Mouse (Mus musculus) G1E (cell line): ENCODE measurements around the gene 1700014D04Rik. TPM values are rescaled to one million over a fixed set of nuclear protein-coding genes. Genes with fewer than 3 reads are reported as not detected.
"Not testable (repeated sequence)": the region's sequence is repeated elsewhere in the genome, so short reads cannot be mapped to it uniquely, and the experiment has no call there.

Experiments
- ATAC-seq: 2 replicates; pipeline ENCODE4 v1.8.0; 2016; ENCODE audit warnings: mild to moderate bottlenecking; ENCODE audit not compliant: insufficient number of reproducible peaks, poor library complexity, low FRiP score, severe bottlenecking; ENCODE audit errors: extremely low read depth
- DNase-seq: peaks from one replicate; pipeline ENCODE4 v3.0.0; 2012; ENCODE audit warnings: low spot score
- H3K27me3 ChIP-seq: 2 replicates; pipeline ENCODE4 v1.6.1; 2012; ENCODE audit warnings: mild to moderate bottlenecking, low read length, inconsistent platforms; ENCODE audit not compliant: insufficient read depth
- H3K36me3 ChIP-seq: replicated peaks from 2 replicates; pipeline ENCODE3; 2012; ENCODE audit warnings: mild to moderate bottlenecking, inconsistent platforms
- H3K4me1 ChIP-seq: 2 replicates; pipeline ENCODE4 v1.6.1; 2012; ENCODE audit warnings: low read depth, low read length, inconsistent platforms, mixed read lengths; ENCODE audit not compliant: insufficient read depth
- H3K4me3 ChIP-seq: 2 replicates; pipeline ENCODE4 v1.5.1; 2012; ENCODE audit warnings: low read depth, mild to moderate bottlenecking, inconsistent platforms, low read length, moderate library complexity, mixed read lengths
- H3K9me3 ChIP-seq: replicated peaks from 2 replicates; pipeline ENCODE4 v1.6.1; 2012; ENCODE audit warnings: inconsistent platforms
- CTCF ChIP-seq: IDR thresholded peaks from 2 replicates; pipeline ENCODE4 v1.5.1; 2012; ENCODE audit warnings: low read depth, low read length, inconsistent platforms, mixed read lengths
- GATA1 ChIP-seq: IDR thresholded peaks from 2 replicates; pipeline ENCODE4 v1.6.1; 2012; ENCODE audit warnings: borderline replicate concordance, low read length, inconsistent platforms, mixed read lengths
- GATA2 ChIP-seq: IDR thresholded peaks from 2 replicates; pipeline ENCODE4 v1.6.1; 2012; ENCODE audit warnings: low read depth, low read length, inconsistent platforms, borderline replicate concordance
- POLR2AphosphoS5 ChIP-seq: IDR thresholded peaks from 2 replicates; pipeline ENCODE4 v1.6.1; 2012; ENCODE audit warnings: low read depth, low read length, inconsistent platforms; ENCODE audit not compliant: insufficient replicate concordance
- TAL1 ChIP-seq: conservative IDR thresholded peaks from 2 replicates; pipeline ENCODE4 v1.6.1; 2012; ENCODE audit warnings: low read depth, low read length, inconsistent platforms, mixed read lengths
- polyA plus RNA-seq: library from polyadenylated mRNA; stranded (reverse); fragments of >175 nt; gene quantifications from 2 replicates; pipeline ENCODE4 v1.2.3, GENCODE M21; 2012
- total RNA-seq, 2 experiments: library from RNA; stranded (forward) in 1 of 2; stranded (reverse) in 1 of 2; fragments of 200-1000 nt in 1 of 2; fragments of >200 nt in 1 of 2; fragmentation: Nextera tagmentation in 1 of 2; gene quantifications; 2 replicates each; pipeline ENCODE4 v1.2.3; 2014 to 2017

1700014D04Rik gene
- total and polyA plus RNA-seq, 3 experiments, result 0.11 TPM; not detected in 2

DNA sequence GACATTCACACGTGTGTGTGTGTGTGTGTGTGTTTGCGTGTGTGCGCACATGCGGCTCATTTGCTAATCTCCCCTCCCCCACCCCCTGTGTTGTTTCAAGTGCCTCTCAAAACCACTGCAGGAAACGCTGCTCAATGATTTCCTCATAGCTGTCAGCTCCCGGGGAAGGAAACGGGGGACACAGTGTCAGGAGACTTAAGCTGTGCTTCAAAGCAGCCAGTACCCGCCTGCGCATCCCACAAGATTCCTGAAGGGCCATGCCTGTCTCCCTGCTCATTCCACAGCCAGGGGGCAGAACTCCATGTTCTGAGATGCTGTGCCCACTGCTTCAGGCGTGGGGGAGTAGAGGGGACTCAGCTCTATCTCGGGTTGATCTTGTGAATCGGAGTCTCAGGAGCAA lies 42.0 kb downstream of the 1700014D04Rik start:
- no peak for TF ChIP-seq GATA2
- TF ChIP-seq GATA1, result no peak
- TF ChIP-seq TAL1, result no peak
- TF ChIP-seq POLR2AphosphoS5, result no peak
- no peak for TF ChIP-seq CTCF
- Histone ChIP-seq H3K9me3 (no peaks in the 10 kb centered on the region), H3K27me3 (peaks cover 44% of the 10 kb centered on the region), H3K4me3 (no peak overlapping the region), H3K4me1 (peaks cover 15% of the 10 kb centered on the region), H3K36me3 (no peaks in the 10 kb centered on the region)
- ATAC-seq, result no peak
- no peak for DNase-seq

DNA sequence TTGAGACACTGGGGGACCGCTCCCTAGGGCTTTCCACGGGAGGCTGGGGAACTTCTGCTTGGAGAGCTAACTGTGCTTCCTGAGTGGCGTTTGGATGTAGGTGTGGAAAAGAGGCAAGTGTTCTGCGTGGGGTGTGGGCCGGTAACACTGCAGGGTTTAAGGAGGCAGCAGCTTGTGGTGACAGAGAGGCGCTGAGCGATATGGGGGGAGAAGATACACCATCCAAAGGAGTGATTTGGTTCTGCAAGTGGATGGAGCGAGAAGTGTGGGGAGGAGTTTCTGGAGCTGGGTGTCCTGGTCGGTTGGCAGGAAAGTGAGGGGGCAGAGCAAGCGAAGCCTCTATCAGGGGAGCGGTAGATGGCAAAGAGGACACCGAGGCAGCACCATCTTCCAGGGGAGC lies 43.0 kb downstream of the 1700014D04Rik start:
- TF ChIP-seq GATA1 (no peak), GATA2 (no peak), TAL1 (no peak)
- peaks cover 50% of the 10 kb centered on the region for H3K27me3 ChIP-seq
- no peak for ATAC-seq
- peaks cover 15% of the 10 kb centered on the region for H3K4me1 ChIP-seq
- no peak for DNase-seq
- no peak overlapping the region for H3K4me3 ChIP-seq
- H3K9me3 ChIP-seq, result no peaks in the 10 kb centered on the region
- H3K36me3 ChIP-seq, result no peaks in the 10 kb centered on the region

DNA sequence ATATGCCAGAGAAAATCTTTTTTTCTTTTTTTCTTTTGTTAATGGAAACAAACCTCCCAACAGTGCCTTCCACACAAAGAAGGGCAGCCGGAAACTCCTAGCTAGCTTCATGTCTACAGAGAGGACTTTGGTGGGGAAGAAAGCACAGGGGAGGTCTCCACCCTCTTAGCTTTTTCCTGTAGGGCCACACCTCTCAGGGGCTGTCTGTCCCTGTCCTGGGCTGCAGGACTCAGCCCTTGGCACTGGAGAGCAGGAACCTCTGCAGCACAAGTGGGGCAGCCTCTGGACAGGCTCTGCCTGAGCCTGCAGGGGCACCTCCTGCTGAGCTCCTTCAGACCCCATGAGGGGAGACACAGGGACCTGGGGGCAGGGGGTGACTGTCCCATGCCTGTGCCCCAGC lies 46.4 kb downstream of the 1700014D04Rik start:
- Histone ChIP-seq H3K27me3 (peaks cover 61% of the 10 kb centered on the region), H3K4me1 (peaks cover 15% of the 10 kb centered on the region)
- not testable (repeated sequence) for H3K4me3 ChIP-seq, DNase-seq, ATAC-seq, H3K9me3 ChIP-seq, H3K36me3 ChIP-seq

DNA sequence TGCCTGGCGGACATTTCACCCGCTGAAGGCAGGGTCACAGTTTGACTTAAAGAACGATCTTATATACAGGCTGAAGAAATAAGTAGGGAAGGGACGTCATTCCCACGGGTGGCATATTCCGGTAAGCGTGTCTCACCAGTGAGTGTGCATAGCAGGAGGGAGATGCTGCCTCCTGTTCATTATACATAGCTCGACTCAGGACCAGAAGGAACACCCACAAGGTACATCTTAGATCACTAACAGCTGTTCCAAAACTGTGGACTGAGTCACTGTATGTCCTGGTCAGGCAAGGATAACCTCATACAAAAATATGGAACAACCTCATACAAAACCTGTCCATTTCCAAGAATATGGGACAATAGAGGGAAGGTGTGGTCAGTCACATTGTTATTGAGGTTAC lies 47.4 kb downstream of the 1700014D04Rik start:
- peaks cover 51% of the 10 kb centered on the region for H3K27me3 ChIP-seq
- no peaks in the 10 kb centered on the region for H3K9me3 ChIP-seq
- peaks cover 6% of the 10 kb centered on the region; the same call in 1 of the 2 replicates for H3K4me1 ChIP-seq
- no peak for ATAC-seq
- TF ChIP-seq GATA2 (no peak), GATA1 (no peak), CTCF (no peak), TAL1 (no peak), POLR2AphosphoS5 (no peak)
- no peak for DNase-seq
- no peak overlapping the region for H3K4me3 ChIP-seq
- H3K36me3 ChIP-seq, result no peaks in the 10 kb centered on the region

DNA sequence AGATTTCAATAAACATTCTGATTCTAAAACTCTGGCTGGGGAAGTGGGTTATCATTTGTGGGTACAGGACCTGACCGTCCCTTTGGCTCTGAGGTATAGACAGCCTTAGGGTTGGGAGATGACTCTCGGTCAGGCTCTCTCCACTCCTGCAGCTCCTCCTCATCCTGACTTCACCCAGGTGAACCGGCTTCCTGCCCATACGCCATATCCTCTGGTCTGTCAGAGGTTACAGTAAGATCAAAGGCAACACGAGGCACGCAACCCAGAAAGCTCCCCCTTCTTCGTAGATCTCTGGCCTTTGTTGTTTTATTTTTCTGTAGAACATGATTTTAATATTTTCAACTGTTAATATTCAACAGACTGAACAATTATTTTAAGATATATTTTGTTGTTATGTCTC lies 50.8 kb downstream of the 1700014D04Rik start:
- H3K36me3 ChIP-seq, result no peaks in the 10 kb centered on the region
- H3K9me3 ChIP-seq, result peaks cover 5% of the 10 kb centered on the region
- H3K4me3 ChIP-seq, result no peak overlapping the region
- TF ChIP-seq TAL1, result no peak
- no peak for TF ChIP-seq POLR2AphosphoS5
- no peak for TF ChIP-seq GATA1
- no peak for TF ChIP-seq GATA2
- peaks cover 32% of the 10 kb centered on the region for H3K27me3 ChIP-seq
- ATAC-seq (no peak), DNase-seq (no peak)
- peaks cover 7% of the 10 kb centered on the region; the same call in 1 of the 2 replicates for H3K4me1 ChIP-seq

DNA sequence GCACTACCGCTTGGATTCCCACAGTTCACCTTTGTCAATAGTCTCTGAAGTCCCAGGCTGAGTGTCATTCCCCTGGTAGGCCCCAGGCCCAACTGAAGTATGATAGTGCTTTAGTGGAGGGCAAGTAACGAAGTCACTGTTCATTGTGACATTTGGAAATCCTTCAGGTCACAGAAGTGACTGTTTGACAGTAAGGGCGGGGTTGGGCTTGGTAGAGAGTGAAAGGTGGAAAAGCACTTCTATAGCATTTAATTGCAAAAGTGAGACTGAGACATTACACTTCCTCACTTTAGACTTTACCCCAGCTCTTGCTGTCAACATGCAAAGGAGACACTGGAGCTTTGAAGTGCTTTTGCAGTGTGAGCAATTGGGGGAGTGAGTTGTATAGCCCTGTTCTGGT lies 52.5 kb downstream of the 1700014D04Rik start, which contains the start of gene 4921517D22Rik:
Gene 4921517D22Rik, minus strand, starts transcription at position 101 of the 400 bp plus-strand sequence.
- peaks cover 31% of the 10 kb centered on the region for H3K27me3 ChIP-seq
- H3K4me1 ChIP-seq, result peaks cover 7% of the 10 kb centered on the region; the same call in 1 of the 2 replicates
- ATAC-seq (no peak), DNase-seq (no peak)
- no peak within 1 kb of the TSS for H3K4me3 ChIP-seq
- TF ChIP-seq TAL1, result no peak
- TF ChIP-seq GATA1, result no peak
- TF ChIP-seq GATA2, result no peak
- no peak for TF ChIP-seq CTCF
- TF ChIP-seq POLR2AphosphoS5, result no peak
- H3K36me3 ChIP-seq, result no peaks in the 10 kb centered on the region
- H3K9me3 ChIP-seq, result peaks cover 5% of the 10 kb centered on the region

DNA sequence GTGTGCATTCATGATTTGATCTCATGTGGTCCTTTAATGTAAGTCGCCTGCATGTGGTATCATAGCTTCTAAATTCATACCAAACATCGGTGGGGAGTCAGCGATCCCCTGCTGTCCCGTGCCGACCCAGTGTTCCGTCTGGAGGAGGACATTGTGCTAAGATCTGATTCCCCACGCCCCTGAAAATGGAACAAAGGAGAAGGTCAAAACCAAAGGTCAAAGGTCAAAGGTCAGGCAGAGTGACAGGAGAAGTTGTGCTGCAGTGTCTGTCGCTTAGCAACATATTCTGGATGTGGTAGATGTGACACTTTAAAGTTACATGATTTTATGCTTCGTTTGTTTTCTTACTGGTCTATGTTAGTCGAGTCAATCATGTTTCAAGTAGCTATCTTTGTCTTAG lies 55.1 kb downstream of the 1700014D04Rik start:
- Histone ChIP-seq H3K27me3 (peaks cover 16% of the 10 kb centered on the region), H3K4me1 (0 out of 2 replicates have a peak, but pooled peaks cover 7% of the 10 kb centered on the region), H3K4me3 (no peak overlapping the region), H3K9me3 (peaks cover 5% of the 10 kb centered on the region), H3K36me3 (no peaks in the 10 kb centered on the region)
- DNase-seq (no peak), ATAC-seq (no peak)
- TF ChIP-seq TAL1, result no peak
- no peak for TF ChIP-seq GATA2
- no peak for TF ChIP-seq GATA1
- no peak for TF ChIP-seq CTCF
- no peak for TF ChIP-seq POLR2AphosphoS5

Other genes starting within 250 kb of the 1700014D04Rik start
- 118 and 147 TPM in 2 replicates for gene Agtpbp1, start 161.5 kb downstream of the 1700014D04Rik start, total RNA-seq (2014; fragmentation: Nextera tagmentation)
- 62.0 and 73.3 TPM in 2 replicates for gene Agtpbp1, start 161.5 kb downstream of the 1700014D04Rik start, total RNA-seq (2017)
- 6.0 and 6.1 TPM in 2 replicates for gene Agtpbp1, start 161.5 kb downstream of the 1700014D04Rik start, polyA plus RNA-seq
- 63.7 and 71.9 TPM in 2 replicates for gene Naa35, start 161.5 kb downstream of the 1700014D04Rik start, total RNA-seq (2014; fragmentation: Nextera tagmentation)
- gene Naa35, start 161.5 kb downstream of the 1700014D04Rik start, total RNA-seq (2017), result 29.5 and 31.0 TPM in 2 replicates
- 8.4 and 8.5 TPM in 2 replicates for gene Naa35, start 161.5 kb downstream of the 1700014D04Rik start, polyA plus RNA-seq
- 126 and 146 TPM in 2 replicates for gene Golm1, start 70.9 kb downstream of the 1700014D04Rik start, total RNA-seq (2014; fragmentation: Nextera tagmentation)
- 134 and 139 TPM in 2 replicates for gene Golm1, start 70.9 kb downstream of the 1700014D04Rik start, total RNA-seq (2017)
- 31.5 and 32.8 TPM in 2 replicates for gene Golm1, start 70.9 kb downstream of the 1700014D04Rik start, polyA plus RNA-seq
- not detected in 2 replicates for gene 4921517D22Rik, start 52.6 kb downstream of the 1700014D04Rik start, total RNA-seq (2014; fragmentation: Nextera tagmentation)
- 0.11 TPM in 1 of 2 replicates, not detected in the other for gene 4921517D22Rik, start 52.6 kb downstream of the 1700014D04Rik start, total RNA-seq (2017)
- not detected in 2 replicates for gene 4921517D22Rik, start 52.6 kb downstream of the 1700014D04Rik start, polyA plus RNA-seq
- gene Spata31d1a, start 36.4 kb downstream of the 1700014D04Rik start, total RNA-seq (2014; fragmentation: Nextera tagmentation), result not detected in 2 replicates
- gene Spata31d1a, start 36.4 kb downstream of the 1700014D04Rik start, total RNA-seq (2017), result 0.05 and 0.12 TPM in 2 replicates
- gene Spata31d1a, start 36.4 kb downstream of the 1700014D04Rik start, polyA plus RNA-seq, result not detected in 2 replicates
- not detected in 2 replicates for gene Spata31d1b, start 34.5 kb downstream of the 1700014D04Rik start, total RNA-seq (2014; fragmentation: Nextera tagmentation)
- 0.06 and 0.22 TPM in 2 replicates for gene Spata31d1b, start 34.5 kb downstream of the 1700014D04Rik start, total RNA-seq (2017)
- gene Spata31d1b, start 34.5 kb downstream of the 1700014D04Rik start, polyA plus RNA-seq, result not detected in 2 replicates
- not detected in 2 replicates for gene Spata31d1d, start 15.0 kb downstream of the 1700014D04Rik start, total RNA-seq (2014; fragmentation: Nextera tagmentation)
- 0.05 TPM in 1 of 2 replicates, not detected in the other for gene Spata31d1d, start 15.0 kb downstream of the 1700014D04Rik start, total RNA-seq (2017)
- not detected in 2 replicates for gene Spata31d1d, start 15.0 kb downstream of the 1700014D04Rik start, polyA plus RNA-seq
- 242 and 309 TPM in 2 replicates for gene Isca1, start 23.1 kb upstream of the 1700014D04Rik start, total RNA-seq (2014; fragmentation: Nextera tagmentation)
- 75.9 and 85.8 TPM in 2 replicates for gene Isca1, start 23.1 kb upstream of the 1700014D04Rik start, total RNA-seq (2017)
- gene Isca1, start 23.1 kb upstream of the 1700014D04Rik start, polyA plus RNA-seq, result 57.0 and 69.2 TPM in 2 replicates
- not detected in 2 replicates for gene Gm49354, start 35.5 kb upstream of the 1700014D04Rik start, total RNA-seq (2014; fragmentation: Nextera tagmentation)
- 16.9 TPM in 1 of 2 replicates, not detected in the other for gene Gm49354, start 35.5 kb upstream of the 1700014D04Rik start, total RNA-seq (2017)
- gene Gm49354, start 35.5 kb upstream of the 1700014D04Rik start, polyA plus RNA-seq, result 32.8 and 52.8 TPM in 2 replicates
- 215 and 232 TPM in 2 replicates for gene Tut7, start 76.4 kb upstream of the 1700014D04Rik start, total RNA-seq (2014; fragmentation: Nextera tagmentation)
- gene Tut7, start 76.4 kb upstream of the 1700014D04Rik start, total RNA-seq (2017), result 166 and 194 TPM in 2 replicates
- gene Tut7, start 76.4 kb upstream of the 1700014D04Rik start, polyA plus RNA-seq, result 59.6 and 66.1 TPM in 2 replicates